Mouse (Mus musculus) right cerebral cortex, postnatal 36 days (tissue): ENCODE measurements around the gene Thrb.
"Not testable (repeated sequence)": the region's sequence is repeated elsewhere in the genome, so short reads cannot be mapped to it uniquely, and the experiment has no call there.

ENCODE experiments used
- DNase-seq, 2 experiments: peaks; one replicate each; pipeline ENCODE4 v3.0.0; 2022; ENCODE audit warnings: low spot score in 2 of 2, mixed read lengths in 1 of 2

Thrb gene

DNA sequence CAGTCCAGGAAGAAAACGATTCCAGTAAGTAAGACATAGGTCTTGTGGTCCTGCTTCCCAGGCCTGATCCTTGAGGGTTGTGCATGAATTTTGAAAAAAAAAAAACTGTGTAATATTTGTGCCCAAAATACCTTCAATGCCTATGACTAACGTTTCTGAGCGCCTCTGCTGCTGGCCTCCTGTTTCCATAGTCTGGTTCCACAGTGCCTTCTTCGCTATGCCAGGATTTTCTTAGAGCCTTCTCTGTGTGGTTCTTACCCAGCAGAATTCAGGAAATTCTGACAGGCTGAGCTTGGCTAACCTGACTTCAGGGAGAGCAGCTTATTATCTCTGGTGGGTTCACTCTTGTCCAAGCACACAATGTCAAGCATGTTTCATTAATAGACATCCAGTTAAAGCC, 274.7 kb downstream of the Thrb start:
- not testable (repeated sequence) for DNase-seq

DNA sequence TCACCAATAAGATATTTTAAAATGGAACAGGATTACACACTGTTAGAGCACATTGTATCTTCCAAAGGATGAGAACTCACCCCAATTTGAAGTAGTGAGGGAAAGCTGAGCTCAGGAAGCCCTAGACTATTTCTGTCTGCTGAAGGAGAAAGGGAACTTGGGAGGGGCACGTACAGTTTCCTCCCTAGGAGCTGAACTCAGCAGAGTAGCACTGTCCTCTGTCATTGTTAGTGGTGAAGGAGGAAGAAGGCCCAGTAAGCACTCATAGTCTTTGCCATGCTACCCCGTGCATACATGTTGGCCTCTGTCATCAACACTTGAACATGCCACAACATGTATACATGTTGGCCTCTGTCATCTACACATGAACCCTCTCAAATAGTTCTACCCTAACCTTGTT, 294.0 kb downstream of the Thrb start:
- no peak for DNase-seq

DNA sequence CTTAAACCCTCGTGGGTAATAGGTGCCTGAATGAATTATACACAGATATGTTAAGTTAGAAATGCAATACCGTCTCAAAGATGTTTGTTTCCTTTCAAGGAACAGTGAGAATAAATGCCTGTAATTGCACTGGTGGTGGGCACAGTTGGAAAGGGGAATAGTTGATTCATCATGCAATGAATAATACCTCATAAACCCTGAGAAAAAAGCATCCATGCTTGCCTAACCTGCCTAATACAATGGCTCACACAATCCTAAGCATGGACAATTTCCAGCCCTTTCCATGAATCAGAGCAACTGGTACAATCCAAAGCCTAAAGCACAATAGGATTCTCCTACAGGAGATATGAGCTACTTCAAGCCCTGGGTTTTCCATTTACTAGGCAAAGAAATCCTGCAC, 299.8 kb downstream of the Thrb start:
- DNase-seq = no peak

DNA sequence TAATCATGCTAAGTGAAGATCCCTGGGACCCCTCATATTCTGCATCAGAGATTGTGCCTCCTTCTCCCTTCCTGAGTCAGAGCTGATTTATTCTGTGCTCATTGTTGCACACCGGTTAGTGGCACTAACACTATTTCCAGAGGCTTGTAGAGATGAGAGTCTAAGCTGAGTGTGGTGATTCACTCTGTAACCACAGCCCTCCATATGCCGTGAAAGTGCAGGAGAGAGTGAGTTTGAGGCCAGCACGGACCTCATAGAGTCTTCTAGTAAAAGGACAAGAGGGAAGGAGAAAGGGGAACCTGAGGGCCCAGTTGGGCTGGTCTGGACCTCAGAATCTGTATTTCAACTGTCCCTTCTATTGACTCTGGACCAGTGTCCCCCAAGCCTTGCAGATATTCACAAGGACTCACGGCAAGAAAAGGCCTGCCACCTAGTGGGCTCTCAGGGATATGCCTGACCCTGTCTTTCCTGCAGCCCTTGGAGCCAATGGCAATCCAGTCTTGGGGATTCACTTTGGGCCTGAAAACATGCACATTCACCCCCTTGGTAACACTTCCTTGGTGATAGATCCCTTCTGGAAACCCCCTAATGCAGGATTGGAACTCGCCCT, 307.2 kb downstream of the Thrb start:
- peak in 1 of 2 experiments; percentile 12 for DNase-seq

DNA sequence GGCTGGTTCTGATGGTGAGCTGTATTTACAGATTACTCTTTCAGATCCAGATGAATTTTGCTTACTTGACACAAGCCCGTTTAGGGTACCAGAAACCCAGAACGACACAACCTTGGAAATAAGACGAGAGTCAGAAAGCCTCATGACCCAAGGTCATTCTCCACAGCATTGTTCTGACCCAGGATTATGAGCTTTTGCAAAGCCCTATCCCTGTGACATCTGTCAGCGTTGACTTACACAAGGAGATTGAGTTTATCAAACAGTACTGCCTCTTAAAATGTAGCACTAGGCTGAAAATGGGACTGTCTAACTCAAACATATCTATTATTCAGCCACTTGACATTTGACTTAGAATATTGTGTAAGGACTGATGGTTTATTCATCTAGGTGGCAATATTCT, 312.1 kb downstream of the Thrb start:
- no peak for DNase-seq

DNA sequence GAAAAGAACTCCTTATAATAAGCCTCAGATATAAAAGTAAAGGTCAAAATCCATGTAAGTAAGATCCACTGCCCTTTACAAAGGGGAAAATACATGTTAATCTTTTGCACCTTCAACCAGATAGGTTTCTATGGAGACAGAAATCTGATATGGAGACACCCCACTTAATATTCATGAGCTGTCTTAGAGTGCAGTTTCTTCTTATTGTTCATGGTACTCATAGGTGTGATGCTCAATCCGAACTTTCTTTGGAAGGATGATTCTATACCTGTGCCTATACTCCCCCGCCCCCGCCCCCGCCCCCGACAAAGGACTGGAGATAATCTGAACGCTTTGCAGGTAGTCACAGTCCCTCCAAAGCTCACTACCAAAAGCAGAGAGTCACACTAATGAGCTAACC, 312.6 kb downstream of the Thrb start:
- no peak for DNase-seq

DNA sequence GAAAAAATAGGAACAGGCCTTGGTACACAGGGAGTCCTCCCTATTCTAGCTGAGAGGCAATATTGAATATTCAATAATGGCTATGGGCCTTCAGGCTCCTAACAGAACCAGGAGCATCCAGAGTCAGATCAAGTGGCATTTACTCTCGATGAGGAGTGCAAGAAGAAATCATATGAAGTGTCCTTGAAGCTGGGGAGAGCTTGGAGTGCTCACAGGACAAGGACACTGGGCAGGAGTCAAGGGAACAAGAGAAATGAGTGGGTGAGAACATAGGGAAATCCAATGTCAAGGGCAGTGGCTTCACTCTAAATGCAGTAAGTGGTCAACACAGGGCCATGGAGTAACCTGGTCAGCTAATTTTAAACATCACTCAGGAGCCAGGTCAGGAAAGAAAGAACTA, 315.7 kb downstream of the Thrb start:
- no peak for DNase-seq

DNA sequence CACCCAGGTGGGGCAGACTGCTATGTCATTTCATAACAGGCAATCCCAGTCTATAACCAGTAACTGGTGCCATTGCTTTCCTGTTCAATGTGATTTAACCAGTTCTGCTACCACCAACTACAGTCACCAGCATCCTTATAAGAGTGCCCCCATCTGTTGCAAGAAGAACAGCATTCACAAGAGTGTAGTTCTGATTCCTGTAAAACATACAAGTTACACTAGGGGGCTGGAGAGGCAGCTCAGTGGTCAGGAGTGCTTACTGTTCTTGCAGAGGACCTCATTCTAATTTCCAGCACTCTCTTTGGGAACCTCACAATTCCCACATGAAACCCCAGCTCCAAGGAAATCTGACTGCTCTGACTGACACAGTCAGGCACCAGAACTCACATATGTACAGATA, 318.2 kb downstream of the Thrb start:
- no peak for DNase-seq

DNA sequence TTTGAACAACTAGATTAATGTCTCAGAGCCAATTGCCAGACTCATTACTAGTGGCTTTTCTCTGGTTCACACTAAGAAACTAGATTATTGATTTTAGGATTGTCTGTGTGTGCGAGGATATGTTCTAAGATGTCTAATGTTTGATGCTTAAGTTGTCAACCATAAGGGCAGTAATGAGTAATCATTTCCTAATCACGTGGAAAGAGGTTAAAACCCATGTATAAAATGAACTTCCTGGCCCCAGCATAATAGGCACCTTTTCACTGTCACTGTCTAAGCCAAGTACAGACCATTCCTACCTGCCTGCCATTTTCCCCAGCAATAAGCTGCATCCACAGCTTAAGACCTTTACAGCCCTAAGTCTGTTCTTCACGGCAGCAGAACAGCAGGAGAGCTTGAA, 321.2 kb downstream of the Thrb start:
- DNase-seq = no peak

DNA sequence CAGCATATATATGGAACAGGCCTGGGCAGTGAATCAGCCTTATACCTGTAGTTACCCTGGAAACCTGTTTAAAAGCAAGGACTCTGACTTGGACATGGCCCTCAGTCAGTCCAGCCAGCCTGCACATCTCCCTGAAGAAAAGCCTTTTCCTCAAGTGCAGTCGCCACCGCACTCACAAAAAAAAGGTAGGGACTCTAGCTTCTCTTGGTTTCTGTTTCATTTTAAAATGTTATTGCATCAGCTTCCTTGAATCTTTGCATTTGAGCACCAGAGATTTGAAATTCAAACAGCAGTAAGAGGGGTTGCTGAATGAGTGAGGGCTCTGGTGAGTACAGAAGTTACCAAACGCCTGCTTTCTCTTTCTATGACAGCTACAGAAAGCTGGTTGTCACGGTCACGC, 322.0 kb downstream of the Thrb start:
- no peak for DNase-seq

DNA sequence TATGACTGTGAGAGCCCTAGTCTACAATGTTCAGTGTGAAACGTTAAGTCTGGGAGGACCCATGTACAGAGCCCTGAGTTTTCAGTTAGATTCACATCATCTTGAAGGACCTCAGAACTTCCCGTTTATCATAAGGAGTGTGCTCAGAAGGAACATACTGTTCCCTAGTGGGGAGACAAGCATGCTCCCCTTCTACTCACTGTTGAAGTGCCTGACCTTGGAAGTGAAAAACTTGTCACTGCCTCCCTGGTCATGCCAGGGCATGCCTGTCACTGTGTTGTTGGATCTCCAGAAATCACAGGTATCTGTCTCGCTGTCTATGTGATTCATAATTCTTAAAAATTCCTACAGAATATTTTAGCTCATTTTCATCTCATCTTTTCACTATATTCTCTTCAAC, 323.3 kb downstream of the Thrb start:
- no peak for DNase-seq

DNA sequence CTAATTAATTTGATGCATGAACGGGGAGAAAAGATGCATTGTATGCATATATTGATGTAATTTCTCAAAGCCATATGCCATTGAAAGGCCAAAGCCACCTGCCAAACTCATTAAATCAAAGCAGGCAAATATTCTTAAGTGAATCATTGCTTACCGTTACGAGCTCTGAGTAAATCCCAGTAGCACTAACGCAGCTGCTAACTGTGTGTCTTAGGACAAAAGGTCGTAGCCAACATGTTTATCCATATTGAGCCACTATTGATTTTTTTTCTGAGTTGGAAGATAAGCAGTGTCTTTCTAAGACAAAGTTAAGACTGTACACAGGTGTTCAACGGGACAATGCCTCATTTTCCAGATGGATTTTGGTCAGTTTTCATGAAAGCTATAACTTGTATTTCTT, 323.8 kb downstream of the Thrb start:
- DNase-seq = no peak

DNA sequence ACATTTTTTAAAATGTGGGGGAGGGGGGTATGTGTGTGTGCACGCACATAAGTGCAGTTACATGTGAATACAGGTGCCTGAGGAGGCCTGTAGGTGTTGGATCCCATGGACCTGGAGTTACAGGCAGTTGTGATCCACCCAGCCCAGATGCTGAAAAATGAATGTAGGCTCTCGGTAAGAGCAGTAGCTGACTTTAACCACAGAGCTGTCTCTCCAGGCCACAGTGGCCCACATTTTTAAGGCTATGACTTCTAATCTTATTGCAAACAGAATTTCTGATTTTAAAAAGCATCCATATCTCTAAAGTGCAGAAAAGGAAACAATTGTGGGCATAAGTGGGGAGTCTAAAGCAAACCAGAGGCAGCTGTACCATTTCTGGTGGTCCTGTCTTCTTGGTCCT, 328.5 kb downstream of the Thrb start:
- DNase-seq = no peak

DNA sequence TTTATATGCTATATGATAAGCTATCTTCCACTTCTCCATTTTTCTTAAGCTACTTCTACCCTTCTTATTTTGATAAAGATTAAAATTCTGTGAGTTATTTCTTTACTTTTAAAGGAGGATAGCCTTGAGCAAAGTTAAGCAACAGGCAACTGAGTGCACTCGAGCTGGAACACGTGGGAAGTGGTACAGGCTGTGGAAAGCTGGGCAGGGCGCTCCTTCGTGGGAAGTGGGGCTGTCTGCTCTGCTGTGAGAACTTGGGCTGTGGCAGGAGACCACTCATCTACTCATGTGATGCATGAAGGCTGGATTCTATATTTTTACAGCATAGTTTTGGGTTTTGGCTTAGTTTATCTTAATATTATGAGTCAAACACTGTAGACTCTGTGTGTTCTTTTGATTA, 329.1 kb downstream of the Thrb start:
- DNase-seq = no peak

DNA sequence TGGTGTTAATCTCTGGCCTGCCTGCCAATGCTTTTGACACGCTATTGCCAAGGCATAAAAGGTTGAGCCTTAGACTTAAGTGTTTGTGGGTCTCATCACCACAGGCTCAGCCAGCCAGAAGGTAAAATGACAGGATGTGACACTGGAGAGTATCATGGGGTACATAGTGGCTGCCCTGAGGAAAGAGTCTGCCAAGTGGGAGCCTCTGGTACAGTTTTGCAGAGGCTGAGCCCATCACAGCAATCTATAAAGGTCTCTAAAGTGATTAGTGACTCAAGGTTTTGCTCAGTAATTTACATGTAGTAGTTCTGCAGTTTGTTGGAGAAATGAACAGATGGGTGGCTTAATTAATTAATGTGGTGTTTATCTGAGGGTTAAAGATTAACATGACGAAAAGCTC, 330.1 kb downstream of the Thrb start:
- DNase-seq = no peak

DNA sequence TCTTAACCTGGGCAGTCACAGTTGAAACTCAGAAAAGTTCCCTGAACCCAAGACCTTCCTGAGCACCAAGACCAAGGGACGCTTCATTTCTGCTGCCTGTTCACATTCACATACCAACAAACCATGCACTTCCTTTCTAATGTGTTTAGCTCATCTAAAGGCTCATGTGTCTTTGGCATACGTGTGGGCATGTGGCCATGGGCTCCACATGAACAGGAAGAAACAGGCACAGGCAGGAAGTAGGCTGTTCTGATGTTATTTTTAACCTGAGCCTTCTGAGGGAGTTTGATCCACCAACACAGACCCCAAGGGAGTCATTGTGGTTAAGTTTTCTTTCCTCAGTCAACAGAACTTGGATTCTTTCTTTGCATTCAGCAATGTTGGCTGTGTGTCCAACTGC, 341.8 kb downstream of the Thrb start:
- DNase-seq = no peak

DNA sequence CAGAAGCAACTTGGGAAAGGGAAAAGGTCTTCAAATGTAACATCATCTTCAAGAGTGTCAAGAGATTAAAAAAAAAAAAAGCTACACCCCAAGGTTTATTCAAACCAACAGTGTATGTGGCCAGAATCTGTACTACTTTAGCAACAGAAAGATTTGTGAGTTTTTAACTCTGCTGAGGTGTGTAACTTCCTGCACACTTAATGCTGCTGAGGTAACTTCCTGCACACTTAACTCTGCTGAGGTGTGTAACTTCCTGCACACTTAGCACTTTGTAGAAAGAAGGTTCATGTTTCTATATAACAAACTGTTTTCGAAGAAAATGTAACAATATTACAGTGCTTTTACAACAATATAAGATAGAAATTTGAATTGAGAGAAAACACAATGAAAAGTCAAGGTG, 343.6 kb downstream of the Thrb start:
- DNase-seq = no peak

DNA sequence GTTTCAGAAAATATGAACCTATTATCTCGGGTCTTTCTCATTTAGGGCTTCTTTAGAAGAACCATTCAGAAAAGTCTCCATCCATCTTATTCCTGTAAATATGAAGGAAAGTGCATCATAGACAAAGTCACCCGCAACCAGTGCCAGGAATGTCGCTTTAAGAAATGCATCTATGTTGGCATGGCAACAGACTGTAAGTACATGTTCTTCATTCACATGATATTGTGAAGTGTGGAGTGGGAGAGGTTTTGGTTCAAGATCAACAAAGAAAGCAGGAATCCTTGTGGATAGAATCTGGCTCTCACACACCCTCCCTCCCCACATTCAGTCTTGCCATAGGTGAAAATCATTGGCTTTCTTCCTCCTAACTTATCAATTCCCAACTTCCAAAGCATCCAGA, 348.5 kb downstream of the Thrb start:
- no peak for DNase-seq

DNA sequence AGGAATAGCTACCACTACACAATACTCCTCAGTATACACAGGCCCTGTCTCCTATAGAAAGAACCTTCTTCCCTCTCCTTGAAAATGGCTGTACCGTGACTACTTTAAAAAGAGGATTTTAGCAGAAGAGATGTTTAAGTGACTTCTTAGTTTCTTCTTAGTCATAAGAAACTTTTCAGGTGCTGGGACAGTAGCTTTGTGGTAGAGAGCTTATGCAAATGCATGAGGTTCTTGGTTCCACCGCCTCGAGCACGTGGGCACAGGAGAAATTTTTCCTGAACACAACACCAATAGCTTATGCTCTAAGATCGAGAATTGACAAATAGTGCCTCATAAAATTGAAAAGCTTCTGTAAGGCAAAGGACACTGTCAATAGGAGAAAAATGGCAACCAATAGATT, 356.5 kb downstream of the Thrb start:
- no peak for DNase-seq

DNA sequence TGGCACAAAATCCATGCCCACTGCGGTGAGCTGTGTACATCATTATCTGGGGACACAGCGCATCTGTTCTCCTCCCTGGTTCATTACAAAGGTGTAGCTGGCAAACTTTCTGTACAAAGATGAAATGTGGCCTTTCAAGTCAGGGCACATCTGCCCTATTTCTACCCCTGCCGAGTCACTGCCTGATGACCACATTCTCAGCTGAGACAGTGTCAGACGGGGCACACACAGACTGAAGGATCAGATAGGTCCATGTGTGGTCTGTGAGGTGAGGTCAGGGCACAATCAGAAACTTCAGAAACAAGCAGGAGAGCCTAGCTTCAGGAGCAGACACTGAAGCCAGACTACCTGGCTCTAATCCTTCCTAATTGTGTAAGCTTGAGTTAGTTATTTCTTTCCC, 360.1 kb downstream of the Thrb start:
- no peak for DNase-seq

DNA sequence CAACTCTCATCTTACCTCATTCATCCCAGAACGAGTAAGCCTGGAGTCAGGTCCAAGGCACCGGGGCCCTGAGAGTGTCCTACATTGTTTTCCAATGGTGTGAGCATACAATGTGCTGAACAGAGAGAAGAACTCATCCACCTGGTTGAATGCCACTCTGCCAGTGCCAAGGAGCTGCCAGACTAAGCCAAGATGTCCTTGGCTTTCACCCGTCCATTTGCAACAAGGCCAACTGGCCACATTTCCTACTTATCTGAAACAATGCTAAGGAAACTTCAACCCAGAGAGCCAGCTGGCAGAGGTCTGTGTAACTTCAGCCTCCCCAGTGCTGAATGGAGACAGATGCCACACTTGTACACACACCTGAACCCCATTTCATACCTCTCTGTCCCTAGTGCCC, 360.6 kb downstream of the Thrb start:
- no peak for DNase-seq

DNA sequence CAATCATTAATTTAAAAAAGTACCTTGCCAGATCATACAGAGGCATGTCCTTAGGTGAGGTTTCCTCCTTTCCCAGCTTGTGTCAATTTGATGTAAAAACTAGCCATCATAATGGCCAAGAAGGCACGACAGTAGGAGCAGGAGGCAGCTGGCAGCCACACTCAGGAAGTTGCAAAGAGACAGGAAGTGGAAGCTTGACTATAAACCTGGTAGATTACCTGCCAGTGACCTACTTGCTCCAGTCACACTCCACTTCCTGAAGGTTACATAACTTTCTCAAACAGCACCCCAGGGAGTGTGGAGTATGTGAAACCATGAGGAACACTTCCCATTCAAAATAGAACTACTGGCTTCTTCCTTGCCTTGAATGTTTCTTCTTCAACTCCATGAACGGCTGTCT, 361.7 kb downstream of the Thrb start:
- DNase-seq = no peak

DNA sequence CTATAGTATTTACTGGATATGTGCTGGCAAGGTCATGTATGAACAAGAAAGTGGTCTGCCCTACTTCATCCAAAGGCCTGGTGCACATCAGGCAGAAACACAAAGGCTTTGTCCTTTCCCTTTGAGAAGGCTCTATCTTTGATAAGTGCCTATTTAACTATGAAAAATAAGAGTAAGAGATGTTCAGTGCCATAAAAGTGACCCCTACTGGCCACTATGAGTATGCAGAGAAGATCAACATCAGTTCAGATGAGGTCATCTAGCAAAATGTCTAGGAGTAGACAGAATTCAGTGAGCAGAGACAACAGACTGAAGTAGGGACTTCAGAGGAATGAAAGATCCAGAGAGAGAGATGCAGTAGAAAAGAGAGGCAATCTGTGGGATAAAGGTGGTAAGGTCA, 362.3 kb downstream of the Thrb start:
- DNase-seq = no peak

DNA sequence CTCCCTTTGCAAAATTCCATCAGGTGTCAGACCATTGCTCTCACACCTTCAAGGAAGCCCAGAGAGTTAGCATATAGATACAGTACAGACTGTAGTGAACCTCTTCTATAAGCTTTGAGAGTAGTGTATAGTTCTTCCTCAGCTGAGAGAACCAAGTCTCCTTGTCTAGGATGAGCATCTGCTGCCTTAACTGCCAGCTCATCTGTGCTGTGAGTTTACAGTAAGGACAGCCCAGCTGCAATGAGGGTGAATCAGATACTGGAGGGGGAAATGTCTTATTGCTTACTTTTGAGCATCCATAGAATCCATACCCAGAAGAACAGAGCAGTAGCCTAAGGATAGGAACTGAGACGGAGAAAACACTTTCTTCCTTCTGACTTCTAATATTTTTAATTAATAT, 367.8 kb downstream of the Thrb start:
- DNase-seq = no peak
